Mouse (Mus musculus) forebrain, embryonic 16.5 days (tissue): ENCODE data around the gene Zswim3. TPM values are rescaled to one million over a fixed set of nuclear protein-coding genes. Genes with fewer than 3 reads are reported as not detected.
A peak's percentile ranks its signal among the peaks of the same experiment; 100 is the strongest.
"Not testable (repeated sequence)": the region's sequence is repeated elsewhere in the genome, so short reads cannot be mapped to it uniquely, and the experiment has no call there.

ENCODE experiments used
- ATAC-seq: fragments of 200-750 bp; cut with Nextera tagmentation; 2 replicates; pipeline ENCODE4 v1.8.0; 2017; ENCODE audit warnings: mild to moderate bottlenecking, moderate library complexity
- H3K27ac ChIP-seq: fragments of 300-500 bp; sonication (generic); 2 replicates; pipeline ENCODE4 v1.5.1; 2014; ENCODE audit warnings: low read length, control low read depth
- H3K27me3 ChIP-seq: fragments of 300-500 bp; sonication (generic); replicated peaks from 2 replicates; pipeline ENCODE4 v1.6.1; 2014; ENCODE audit warnings: low read length; ENCODE audit not compliant: control insufficient read depth, insufficient read depth
- H3K36me3 ChIP-seq: fragments of 300-500 bp; sonication (generic); 2 replicates; pipeline ENCODE4 v1.6.1; 2014; ENCODE audit not compliant: control insufficient read depth, insufficient read depth
- H3K4me1 ChIP-seq: fragments of 300-500 bp; sonication (generic); replicated peaks from 2 replicates; pipeline ENCODE4 v1.6.1; 2014; ENCODE audit warnings: low read length; ENCODE audit not compliant: control insufficient read depth, insufficient read depth
- H3K4me2 ChIP-seq: fragments of 300-500 bp; sonication (generic); 2 replicates; pipeline ENCODE4 v1.6.1; 2014; ENCODE audit warnings: mild to moderate bottlenecking, low read length, control low read depth
- H3K4me3 ChIP-seq: fragments of 300-500 bp; sonication (generic); replicated peaks from 2 replicates; pipeline ENCODE4 v1.5.1; 2014; ENCODE audit warnings: mild to moderate bottlenecking, low read length, control low read depth
- H3K9ac ChIP-seq: fragments of 300-500 bp; sonication (generic); replicated peaks from 2 replicates; pipeline ENCODE4 v1.6.1; 2014; ENCODE audit warnings: low read depth, low read length, control low read depth
- H3K9me3 ChIP-seq: fragments of 300-500 bp; sonication (generic); 2 replicates; pipeline ENCODE4 v1.6.1; 2016; ENCODE audit warnings: low read length; ENCODE audit not compliant: control insufficient read depth
- WGBS: fragments of 180-500 bp; shearing (Covaris S2); extraction: QIAGEN DNeasy Blood & Tissue Kit; methylation state at CpG from one replicate; pipeline ENCODE4 v1.1.7; 2014; 5-methylcytosine and 5-hydroxymethylcytosine counted together
- polyA plus RNA-seq: library from polyadenylated mRNA; unstranded; fragments of >200 nt; fragmentation: Nextera tagmentation; extraction: Ambion mirVana; gene quantifications from 2 replicates; pipeline ENCODE4 v1.2.1, GENCODE M21; 2015

The Zswim3 gene
- polyA plus RNA-seq, 1 experiment from 2014 or later, result 15.4 TPM

DNA sequence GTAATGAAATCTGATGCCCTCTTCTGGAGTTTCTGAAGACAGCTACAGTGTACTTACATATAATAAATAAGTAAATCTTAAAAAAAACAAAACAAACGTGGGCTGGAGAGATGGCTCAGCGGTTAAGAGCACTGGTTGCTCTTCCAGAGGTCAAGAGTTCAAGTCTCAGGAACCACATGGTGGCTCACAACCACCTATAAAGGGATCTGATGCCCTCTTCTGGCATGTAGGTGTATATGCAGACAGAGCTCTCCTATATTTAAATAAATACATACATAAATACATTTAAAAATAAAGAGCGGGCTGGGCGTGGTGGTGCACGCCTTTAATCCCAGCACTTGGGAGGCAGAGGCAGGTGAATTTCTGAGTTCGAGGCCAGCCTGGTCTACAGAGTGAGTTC is 6.3 kb upstream of the Zswim3 start:
- H3K4me1 ChIP-seq, H3K9ac ChIP-seq, H3K4me2 ChIP-seq, H3K4me3 ChIP-seq, H3K27me3 ChIP-seq, ATAC-seq, H3K9me3 ChIP-seq, H3K36me3 ChIP-seq, H3K27ac ChIP-seq: not testable (repeated sequence)
- 86% methylated on average over 6 of the region's 6 CpGs for WGBS

DNA sequence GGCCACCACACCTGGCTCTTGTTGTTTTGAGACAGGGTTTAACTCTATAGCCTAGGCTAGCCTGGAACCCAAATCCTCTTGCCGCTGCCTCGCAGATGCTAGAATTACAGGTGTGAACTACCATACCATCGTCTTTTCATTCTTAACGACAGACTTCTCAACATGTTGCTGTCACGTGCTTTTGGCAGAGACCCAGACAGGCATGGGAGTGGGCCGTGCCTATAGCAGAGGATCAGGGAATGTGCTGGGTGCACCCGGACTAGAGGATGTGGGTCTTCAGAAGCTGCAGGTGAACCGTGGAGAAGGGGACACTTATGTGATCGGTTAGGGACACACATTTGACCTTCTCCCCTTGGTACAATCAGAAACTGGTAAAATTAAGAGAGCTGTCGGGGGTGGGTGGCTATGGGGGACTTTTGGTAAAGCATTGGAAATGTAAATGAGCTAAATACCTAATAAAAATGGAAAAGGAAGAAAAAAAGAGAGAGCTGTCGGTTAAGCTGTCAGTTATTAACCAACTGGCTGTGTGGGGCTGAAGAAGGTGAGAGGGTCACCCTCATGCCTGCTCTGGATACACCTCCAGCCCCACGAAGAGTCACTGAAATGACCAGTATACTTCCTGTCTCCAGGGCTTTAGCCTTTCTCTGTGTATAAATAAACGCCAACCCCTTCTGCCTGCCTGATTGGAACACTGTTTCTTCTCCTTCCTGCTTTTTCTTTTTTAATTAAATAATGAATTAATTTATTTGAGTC is 4.5 kb upstream of the Zswim3 start:
- ATAC-seq, result no peak

DNA sequence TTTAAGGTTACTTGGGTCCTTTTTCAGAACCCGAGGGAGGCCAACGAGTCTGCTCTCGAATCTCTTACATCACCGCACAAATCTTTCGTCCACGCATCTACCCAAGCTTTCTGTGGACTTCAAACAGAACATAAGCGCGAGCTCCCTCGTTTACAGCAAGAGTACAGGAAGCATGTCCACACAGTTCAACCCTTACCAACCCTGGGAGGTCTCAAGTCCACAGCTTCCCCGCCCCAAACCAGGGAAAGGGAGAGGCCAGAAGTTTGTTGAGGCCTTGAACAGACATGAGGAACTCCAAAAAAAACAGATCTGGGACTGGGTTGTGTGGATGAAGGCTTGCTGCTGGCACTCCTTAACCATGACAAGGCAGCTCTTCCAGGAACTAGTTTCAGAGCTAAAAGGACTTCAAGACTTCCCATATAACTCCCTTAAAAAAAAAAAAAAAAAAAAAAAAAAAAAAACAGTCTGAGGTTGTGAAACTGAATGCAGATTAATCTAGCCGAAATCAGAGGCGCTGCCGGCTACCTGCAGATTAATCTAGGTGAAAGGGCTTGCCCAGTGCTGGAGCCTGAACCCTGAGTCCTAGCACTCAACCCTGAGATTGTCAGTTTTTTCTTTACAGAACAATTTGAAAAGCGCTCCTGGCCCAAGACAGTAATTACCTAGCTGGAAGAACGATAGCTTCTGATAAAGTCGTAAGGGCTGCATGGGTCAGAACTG is 1.5 kb upstream of the Zswim3 start:
- ATAC-seq, result no peak
- Histone ChIP-seq H3K9ac (peak overlapping the region; percentile 80; the same call in 1 of the 2 replicates), H3K27ac (no peak overlapping the region), H3K9me3 (no peaks in the 10 kb centered on the region), H3K27me3 (no peaks in the 10 kb centered on the region), H3K4me3 (no peak overlapping the region), H3K36me3 (no peaks in the 10 kb centered on the region), H3K4me1 (peaks cover 32% of the 10 kb centered on the region), H3K4me2 (peak overlapping the region; percentile 66)
- WGBS, result 89% methylated on average over 16 of the region's 16 CpGs

More for the DNA sequence above, 4.5 kb upstream of the Zswim3 start:
- 88% methylated on average over 13 of the region's 13 CpGs for WGBS
- H3K4me2 ChIP-seq, result no peak overlapping the region
- no peak overlapping the region for H3K27ac ChIP-seq
- no peak overlapping the region for H3K9ac ChIP-seq
- no peaks in the 10 kb centered on the region for H3K27me3 ChIP-seq
- no peaks in the 10 kb centered on the region; the same call in 1 of the 2 replicates for H3K36me3 ChIP-seq
- H3K4me1 ChIP-seq, result peaks cover 15% of the 10 kb centered on the region
- no peak overlapping the region for H3K4me3 ChIP-seq
- H3K9me3 ChIP-seq, result no peaks in the 10 kb centered on the region

DNA sequence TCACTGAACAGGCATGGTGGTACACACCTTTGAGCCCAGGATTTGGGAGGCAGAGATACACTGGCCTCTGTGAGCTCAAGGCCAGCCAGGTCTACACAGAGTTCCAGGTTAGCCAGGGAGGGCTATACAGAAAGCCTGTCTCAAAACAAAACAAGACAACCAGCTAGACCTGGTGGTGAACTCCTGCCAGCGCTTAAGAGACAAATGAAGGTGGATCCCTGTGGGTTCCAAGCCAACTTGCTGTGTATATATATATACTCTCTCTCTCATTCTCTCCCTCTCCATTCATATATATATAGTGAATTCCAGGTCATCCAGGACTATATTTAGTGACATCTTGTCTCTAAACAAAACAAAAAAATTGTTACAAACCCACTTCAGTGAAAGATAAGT is 981 bp upstream of the Zswim3 start:
- no peak overlapping the region for H3K27ac ChIP-seq
- peaks cover 32% of the 10 kb centered on the region for H3K4me1 ChIP-seq
- no peak for ATAC-seq
- H3K4me3 ChIP-seq, result peak overlapping the region; percentile 75
- peak overlapping the region; percentile 66 for H3K4me2 ChIP-seq
- WGBS, result 63% methylated on average over 1 of the region's 1 CpGs
- H3K9me3 ChIP-seq, result no peaks in the 10 kb centered on the region
- H3K9ac ChIP-seq, result peak overlapping the region; percentile 80
- H3K36me3 ChIP-seq, result no peaks in the 10 kb centered on the region
- no peaks in the 10 kb centered on the region for H3K27me3 ChIP-seq

DNA sequence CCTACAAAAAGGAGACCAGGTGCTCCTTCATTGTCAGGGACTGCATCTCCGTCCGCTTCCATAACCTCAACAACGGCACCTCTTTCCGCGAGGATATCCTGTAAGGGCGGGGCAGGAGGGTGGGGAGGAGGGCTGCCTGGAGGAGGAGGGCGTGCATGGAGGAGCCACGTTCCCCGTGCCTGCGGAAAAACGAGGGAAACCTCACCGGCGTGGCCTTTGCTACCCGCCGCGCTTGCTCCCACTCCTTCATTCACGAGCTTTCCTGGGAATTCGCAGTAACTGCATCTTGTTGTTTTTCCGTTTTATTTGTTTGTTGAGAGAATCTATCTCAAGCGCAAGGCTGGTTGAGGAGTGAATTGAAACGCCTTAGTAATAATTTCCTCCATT is 427 bp downstream of the Zswim3 start:
- H3K9ac ChIP-seq, result peak overlapping the region; percentile 74
- H3K4me1 ChIP-seq, result peaks cover 32% of the 10 kb centered on the region
- WGBS, result under 1% methylated on average over 21 of the region's 21 CpGs
- peak; percentile 34; the same call in 1 of the 2 replicates for ATAC-seq
- H3K4me2 ChIP-seq, result peak overlapping the region; percentile 78
- H3K27me3 ChIP-seq, result no peaks in the 10 kb centered on the region
- H3K36me3 ChIP-seq, result no peaks in the 10 kb centered on the region
- H3K4me3 ChIP-seq, result peak overlapping the region; percentile 75
- H3K9me3 ChIP-seq, result no peaks in the 10 kb centered on the region
- H3K27ac ChIP-seq, result peak overlapping the region; percentile 76

DNA sequence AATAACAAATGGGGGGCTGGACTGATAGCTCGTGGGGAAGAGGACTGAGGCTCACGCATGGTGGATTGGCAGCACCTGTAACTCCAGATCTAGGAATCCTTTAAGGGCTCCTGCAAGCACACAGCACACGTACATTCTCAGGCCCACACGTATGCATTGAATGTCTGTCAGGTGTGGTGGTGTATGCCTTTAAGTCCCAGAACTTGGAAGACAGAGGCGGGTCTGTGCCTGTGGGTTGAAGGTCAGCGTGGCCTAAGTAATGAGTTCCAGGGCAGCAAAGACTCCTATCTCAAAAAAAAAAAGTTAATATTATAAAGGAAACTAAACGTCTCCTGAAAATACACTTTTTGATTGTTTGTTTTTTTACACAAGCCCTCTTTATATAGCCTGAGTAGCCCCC is 1.7 kb downstream of the Zswim3 start:
- ATAC-seq, result no peak
- Histone ChIP-seq H3K36me3 (no peaks in the 10 kb centered on the region), H3K9me3 (no peaks in the 10 kb centered on the region), H3K4me2 (no peak overlapping the region), H3K9ac (no peak overlapping the region), H3K4me3 (no peak overlapping the region), H3K4me1 (peaks cover 32% of the 10 kb centered on the region), H3K27ac (no peak overlapping the region), H3K27me3 (no peaks in the 10 kb centered on the region)
- 83% methylated on average over 7 of the region's 7 CpGs for WGBS

DNA sequence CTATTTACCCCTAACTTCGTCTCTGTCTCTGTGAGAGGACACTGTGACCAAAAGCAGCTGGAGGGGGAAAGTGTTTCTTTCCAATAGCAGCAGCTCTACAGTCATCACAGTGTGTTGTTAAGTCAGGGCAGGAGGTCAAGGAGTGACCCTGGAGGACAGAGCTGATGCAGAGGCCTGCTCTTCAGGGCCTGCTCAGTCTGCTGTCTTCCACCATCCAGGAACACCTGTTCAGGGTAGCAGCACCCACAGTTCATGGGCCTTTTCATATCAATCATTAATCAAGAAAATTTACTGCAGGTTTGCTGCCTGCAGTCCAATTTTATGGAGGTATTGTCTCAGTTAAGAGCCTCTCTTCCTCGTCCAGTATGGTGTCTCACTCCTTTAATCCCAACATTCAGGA is 8.7 kb downstream of the Zswim3 start:
- Histone ChIP-seq H3K36me3 (peaks cover 3% of the 10 kb centered on the region; the same call in 1 of the 2 replicates), H3K27ac (no peak overlapping the region), H3K9ac (no peak overlapping the region), H3K27me3 (no peaks in the 10 kb centered on the region), H3K4me1 (no peaks in the 10 kb centered on the region), H3K4me2 (no peak overlapping the region), H3K9me3 (no peaks in the 10 kb centered on the region), H3K4me3 (no peak overlapping the region)
- WGBS, result 54% methylated on average over 2 of the region's 2 CpGs
- ATAC-seq, result no peak

DNA sequence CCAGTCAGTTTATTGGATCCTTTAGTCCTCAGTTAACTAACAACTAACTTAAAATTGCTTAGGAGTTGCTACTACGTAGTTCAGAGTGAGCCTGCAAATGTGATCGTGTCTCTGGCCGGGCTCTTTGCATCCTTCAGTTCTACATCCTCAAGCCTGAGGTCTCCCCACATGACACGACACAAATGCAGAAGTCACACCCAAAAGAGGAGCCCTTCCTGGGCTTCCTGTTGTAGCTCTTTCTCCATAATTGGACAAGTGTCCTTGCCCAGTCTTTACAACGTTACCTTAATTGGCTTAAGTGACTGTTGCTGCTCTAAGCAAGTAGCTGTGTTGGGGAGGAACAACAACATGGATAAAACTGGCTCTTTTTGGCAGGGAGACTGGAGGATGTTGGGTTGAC is 10.4 kb downstream of the Zswim3 start:
- no peak overlapping the region for H3K4me3 ChIP-seq
- WGBS, result 90% methylated on average over 5 of the region's 5 CpGs
- no peak for ATAC-seq
- peaks cover 6% of the 10 kb centered on the region; the same call in 1 of the 2 replicates for H3K36me3 ChIP-seq
- no peak overlapping the region for H3K27ac ChIP-seq
- no peak overlapping the region for H3K9ac ChIP-seq
- H3K4me1 ChIP-seq, result no peaks in the 10 kb centered on the region
- H3K9me3 ChIP-seq, result no peaks in the 10 kb centered on the region
- H3K4me2 ChIP-seq, result no peak overlapping the region
- no peaks in the 10 kb centered on the region for H3K27me3 ChIP-seq

DNA sequence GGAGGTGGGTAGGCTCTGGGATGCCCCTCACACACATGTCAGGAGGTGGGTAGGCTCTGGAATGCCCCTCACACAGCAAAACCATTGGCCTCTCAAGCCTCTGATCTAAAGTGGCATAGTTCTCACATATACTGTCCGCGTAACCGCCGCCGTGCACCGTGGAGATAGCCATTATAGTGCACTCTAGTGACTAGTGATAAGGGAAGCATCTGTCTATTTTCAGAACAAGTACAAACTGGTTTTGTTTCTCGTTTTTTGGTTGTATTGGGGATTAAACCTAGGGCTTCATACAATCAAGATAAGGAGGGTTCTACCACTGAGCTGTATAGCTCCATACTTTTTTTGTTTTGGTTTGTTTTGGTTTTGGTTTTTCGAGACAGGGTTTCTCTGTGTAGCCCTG is 10.9 kb downstream of the Zswim3 start:
- Histone ChIP-seq H3K27me3 (no peaks in the 10 kb centered on the region), H3K36me3 (peaks cover 6% of the 10 kb centered on the region; the same call in 1 of the 2 replicates), H3K27ac (no peak overlapping the region), H3K4me3 (no peak overlapping the region), H3K4me1 (no peaks in the 10 kb centered on the region), H3K9ac (no peak overlapping the region), H3K4me2 (no peak overlapping the region), H3K9me3 (no peaks in the 10 kb centered on the region)
- 92% methylated on average over 8 of the region's 8 CpGs for WGBS
- ATAC-seq, result no peak
